Mouse (Mus musculus) bone marrow, adult 2 months (tissue): Measurements from ENCODE around the gene S1pr4. TPM values are rescaled to one million over a fixed set of nuclear protein-coding genes. Genes with fewer than 3 reads are reported as not detected.
A peak's percentile ranks its signal among the peaks of the same experiment; 100 is the strongest.

Experiments
- H3K27ac ChIP-seq: fragments of 200-500 bp; 2 replicates; pipeline ENCODE4 v1.5.1; 2012; ENCODE audit warnings: low read depth, mild to moderate bottlenecking, control low read depth, inconsistent platforms, low read length; ENCODE audit not compliant: control insufficient read depth, poor library complexity, insufficient read depth
- H3K4me1 ChIP-seq: fragments of 200-500 bp; 2 replicates; pipeline ENCODE4 v1.6.1; 2011; ENCODE audit warnings: low read length; ENCODE audit not compliant: control insufficient read depth, insufficient read depth
- H3K4me3 ChIP-seq: fragments of 200-500 bp; replicated peaks from 2 replicates; pipeline ENCODE3; 2011; ENCODE audit warnings: mild to moderate bottlenecking, low read depth, low read length, control low read depth; ENCODE audit not compliant: control insufficient read depth
- CTCF ChIP-seq: fragments of 200-500 bp; IDR thresholded peaks from 2 replicates; pipeline ENCODE4 v1.5.1; 2011; ENCODE audit warnings: low read length, control low read depth; ENCODE audit not compliant: control insufficient read depth, insufficient read depth
- POLR2A ChIP-seq: fragments of 200-500 bp; IDR thresholded peaks from 2 replicates; pipeline ENCODE4 v1.6.1; 2011; ENCODE audit warnings: low read depth, mild to moderate bottlenecking, control low read depth, low read length, borderline replicate concordance; ENCODE audit not compliant: control insufficient read depth
- WGBS: fragments of 180-500 bp; shearing (Covaris S2); methylation state at CpG from one replicate; pipeline ENCODE4 v1.1.7; 2018; 5-methylcytosine and 5-hydroxymethylcytosine counted together
- polyA plus RNA-seq: library from polyadenylated mRNA; stranded (reverse); fragments of >200 nt; gene quantifications from 2 replicates; pipeline ENCODE4 v1.2.4, GENCODE M21; 2011; ENCODE audit warnings: low replicate concordance; ENCODE audit not compliant: missing spikeins, insufficient read depth, insufficient read length

S1pr4 gene
- polyA plus RNA-seq = 7.6 and 15.8 TPM in 2 replicates

- H3K4me3 ChIP-seq = peak within 1 kb of the TSS; percentile 78
- TF ChIP-seq POLR2A = no peak
- no peak for TF ChIP-seq CTCF
- peaks cover 1% of the 10 kb centered on the region; the same call in 1 of the 2 replicates for H3K4me1 ChIP-seq
- WGBS = 36% methylated on average over 3 of the region's 3 CpGs
- H3K27ac ChIP-seq = peak within 1 kb of the TSS; percentile 90
These were observed at the start of gene S1pr4 for GRCm38 (mm10) chr10:81500032-81500431. TSS of gene S1pr4 (minus strand) at chr10:81500132.

GRCm38 (mm10) chr10:81548944-81549343, 49.0 kb upstream of the S1pr4 start:
- TF ChIP-seq CTCF (no peak), POLR2A (no peak)
- H3K4me1 ChIP-seq = no peaks in the 10 kb centered on the region; the same call in 1 of the 2 replicates
- H3K4me3 ChIP-seq = no peak overlapping the region
- no peak overlapping the region for H3K27ac ChIP-seq
- WGBS = 80% methylated on average over 5 of the region's 5 CpGs

GRCm38 (mm10) chr10:81546788-81547571, 47.0 kb upstream of the S1pr4 start:
- WGBS = 90% methylated on average over 13 of the region's 13 CpGs
- no peak overlapping the region for H3K27ac ChIP-seq

GRCm38 (mm10) chr10:81546332-81546731, 46.4 kb upstream of the S1pr4 start:
- no peaks in the 10 kb centered on the region; the same call in 1 of the 2 replicates for H3K4me1 ChIP-seq
- no peak for TF ChIP-seq POLR2A
- TF ChIP-seq CTCF = no peak
- no peak overlapping the region for H3K4me3 ChIP-seq
- H3K27ac ChIP-seq = no peak overlapping the region
- WGBS = 63% methylated on average over 5 of the region's 5 CpGs

More at GRCm38 (mm10) chr10:81546788-81547571, 47.0 kb upstream of the S1pr4 start:
- no peak for TF ChIP-seq CTCF
- TF ChIP-seq POLR2A = no peak
- Histone ChIP-seq H3K4me1 (no peaks in the 10 kb centered on the region; the same call in 1 of the 2 replicates), H3K4me3 (no peak overlapping the region)

GRCm38 (mm10) chr10:81545161-81545747, 45.3 kb upstream of the S1pr4 start, which contains the start of gene Gna11:
TSS of gene Gna11 (minus strand) at chr10:81545190.
- Histone ChIP-seq H3K4me3 (peak within 1 kb of the TSS; percentile 96), H3K4me1 (no peaks in the 10 kb centered on the region; the same call in 1 of the 2 replicates), H3K27ac (peak within 1 kb of the TSS; percentile 86)
- TF ChIP-seq CTCF = no peak
- no peak; the same call in 1 of the 2 replicates for TF ChIP-seq POLR2A
- WGBS = 1% methylated on average over 59 of the region's 59 CpGs

- Histone ChIP-seq H3K27ac (peak overlapping the region; percentile 86), H3K4me3 (peak overlapping the region; percentile 96), H3K4me1 (no peaks in the 10 kb centered on the region; the same call in 1 of the 2 replicates)
- WGBS = 1% methylated on average over 93 of the region's 93 CpGs
- TF ChIP-seq CTCF (no peak), POLR2A (peak; percentile 41; the same call in 1 of the 2 replicates)
These were observed 44.6 kb upstream of the S1pr4 start for GRCm38 (mm10) chr10:81544296-81545160.

- H3K27ac ChIP-seq = no peak overlapping the region
- H3K4me1 ChIP-seq = peaks cover 2% of the 10 kb centered on the region
- peak overlapping the region; percentile 96 for H3K4me3 ChIP-seq
- TF ChIP-seq CTCF (no peak), POLR2A (no peak)
- WGBS = 86% methylated on average over 1 of the region's 1 CpGs
These were observed 43.7 kb upstream of the S1pr4 start for GRCm38 (mm10) chr10:81543633-81544032.
